Mouse (Mus musculus) ES-E14 (cell line): ENCODE results near the gene Scn3b.

Experiments used
- CHD2 ChIP-seq: IDR thresholded peaks from 2 replicates; pipeline ENCODE4 v1.6.1; 2014; ENCODE audit warnings: mild to moderate bottlenecking, low read depth, low read length, inconsistent platforms
- HCFC1 ChIP-seq: IDR thresholded peaks from 2 replicates; pipeline ENCODE4 v1.6.1; 2012; ENCODE audit warnings: low read length, inconsistent platforms, borderline replicate concordance; ENCODE audit not compliant: insufficient read depth
- MAFK ChIP-seq: IDR thresholded peaks from 2 replicates; pipeline ENCODE4 v1.6.1; 2014; ENCODE audit warnings: mild to moderate bottlenecking, low read depth, low read length, inconsistent platforms; ENCODE audit not compliant: insufficient read depth

DNA sequence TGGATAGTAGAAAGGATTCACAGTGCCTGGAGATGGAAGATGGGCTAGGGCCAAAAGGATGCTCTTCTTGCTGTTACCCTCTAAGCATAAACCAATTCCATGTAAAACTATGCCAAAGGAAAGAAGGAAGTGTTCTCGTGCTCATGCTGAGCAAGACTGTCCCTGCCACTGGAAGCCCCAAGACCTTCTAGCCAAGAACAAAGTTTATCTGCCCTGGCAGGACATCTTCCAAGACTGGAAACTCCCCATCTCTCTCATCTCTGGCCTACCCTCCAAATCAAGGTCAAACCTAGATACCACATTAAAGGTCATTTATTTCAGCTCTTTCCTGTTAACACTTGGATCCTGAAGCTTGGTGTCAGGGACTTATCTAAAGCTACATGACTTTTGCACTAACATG lies 25.8 kb downstream of the Scn3b start:
- no peak for TF ChIP-seq HCFC1
- no peak for TF ChIP-seq MAFK
- no peak for TF ChIP-seq CHD2
